Mouse (Mus musculus) ES-Bruce4 (cell line): ENCODE results near the gene Acp1. TPM values are rescaled to one million over a fixed set of nuclear protein-coding genes. Genes with fewer than 3 reads are reported as not detected.

Source experiments
- H3K27ac ChIP-seq: 2 replicates; pipeline ENCODE4 v1.5.1; 2012; ENCODE audit warnings: low read length, inconsistent platforms; ENCODE audit not compliant: insufficient read depth
- H3K27me3 ChIP-seq: 2 replicates; pipeline ENCODE4 v1.6.1; 2012; ENCODE audit warnings: mild to moderate bottlenecking, low read length, inconsistent platforms; ENCODE audit not compliant: control insufficient read depth, poor library complexity, insufficient read depth, severe bottlenecking
- H3K36me3 ChIP-seq: 2 replicates; pipeline ENCODE4 v1.6.1; 2012; ENCODE audit warnings: inconsistent platforms, mild to moderate bottlenecking, low read length, moderate library complexity; ENCODE audit not compliant: control insufficient read depth, poor library complexity, insufficient read depth, severe bottlenecking
- H3K4me1 ChIP-seq: one replicate; pipeline ENCODE4 v1.8.1; 2011; ENCODE audit warnings: low read length; ENCODE audit not compliant: control insufficient read depth, insufficient read depth
- H3K4me3 ChIP-seq: 2 replicates; pipeline ENCODE4 v1.5.1; 2011; ENCODE audit warnings: low read depth, mild to moderate bottlenecking, low read length
- H3K9ac ChIP-seq: 2 replicates; pipeline ENCODE4 v1.6.1; 2012; ENCODE audit warnings: low read depth, mild to moderate bottlenecking, inconsistent platforms; ENCODE audit not compliant: poor library complexity, severe bottlenecking
- H3K9me3 ChIP-seq: replicated peaks from 2 replicates; pipeline ENCODE4 v1.6.1; 2012; ENCODE audit warnings: mild to moderate bottlenecking, low read length, inconsistent platforms; ENCODE audit not compliant: control insufficient read depth, poor library complexity, insufficient read depth, severe bottlenecking
- CTCF ChIP-seq: IDR thresholded peaks from one replicate; pipeline ENCODE4 v1.8.1; 2011; ENCODE audit warnings: low read depth, low read length
- EP300 ChIP-seq: IDR thresholded peaks from 2 replicates; pipeline ENCODE4 v1.6.1; 2011; ENCODE audit warnings: low read depth, low read length; ENCODE audit not compliant: insufficient read depth
- POLR2A ChIP-seq: IDR thresholded peaks from one replicate; pipeline ENCODE4 v1.8.1; 2011; ENCODE audit warnings: low read length; ENCODE audit not compliant: insufficient read depth
- polyA plus RNA-seq: library from polyadenylated mRNA; stranded (reverse); fragments of >200 nt; gene quantifications from 2 replicates; pipeline ENCODE4 v1.2.4, GENCODE M21; 2011; ENCODE audit warnings: low read depth; ENCODE audit not compliant: missing spikeins, insufficient read depth, insufficient read length

Gene Acp1
- 105 and 121 TPM in 2 replicates for polyA plus RNA-seq

- Histone ChIP-seq H3K4me3 (peak within 1 kb of the TSS; percentile 84), H3K9ac (peak within 1 kb of the TSS; percentile 82), H3K4me1 (no peaks in the 10 kb centered on the region)
These were observed at the start of gene Acp1, which contains the start of gene Sh3yl1 for GRCm38 (mm10) chr12:30911261-30912047. Gene Acp1 (minus strand): TSS chr12:30911589. Gene Sh3yl1 (plus strand): TSS chr12:30911668.

GRCm38 (mm10) chr12:30944197-30944596 lies 32.8 kb upstream of the Acp1 start:
- no peak overlapping the region for H3K27ac ChIP-seq
- TF ChIP-seq EP300, result no peak
- TF ChIP-seq CTCF, result no peak
- no peak for TF ChIP-seq POLR2A

More at GRCm38 (mm10) chr12:30911261-30912047, at the start of gene Acp1, which contains the start of gene Sh3yl1:
- Histone ChIP-seq H3K9me3 (no peaks in the 10 kb centered on the region), H3K36me3 (no peaks in the 10 kb centered on the region; the same call in 1 of the 2 replicates), H3K27ac (no peak within 1 kb of the TSS), H3K27me3 (no peaks in the 10 kb centered on the region)
- TF ChIP-seq EP300 (no peak), POLR2A (peak; percentile 73)

GRCm38 (mm10) chr12:30943057-30943986 lies 31.9 kb upstream of the Acp1 start:
- Histone ChIP-seq H3K27ac (no peak overlapping the region), H3K27me3 (no peaks in the 10 kb centered on the region), H3K4me3 (no peak overlapping the region), H3K36me3 (no peaks in the 10 kb centered on the region), H3K4me1 (no peaks in the 10 kb centered on the region), H3K9me3 (no peaks in the 10 kb centered on the region), H3K9ac (no peak overlapping the region)
- TF ChIP-seq CTCF (peak; percentile 18), EP300 (no peak)

More at GRCm38 (mm10) chr12:30944197-30944596, 32.8 kb upstream of the Acp1 start:
- no peak overlapping the region for H3K4me3 ChIP-seq
- no peaks in the 10 kb centered on the region for H3K27me3 ChIP-seq
- no peaks in the 10 kb centered on the region for H3K36me3 ChIP-seq
- H3K9ac ChIP-seq, result no peak overlapping the region
- H3K9me3 ChIP-seq, result no peaks in the 10 kb centered on the region
- no peaks in the 10 kb centered on the region for H3K4me1 ChIP-seq

GRCm38 (mm10) chr12:30936899-30937298 lies 25.5 kb upstream of the Acp1 start:
- H3K9me3 ChIP-seq, result no peaks in the 10 kb centered on the region
- H3K4me1 ChIP-seq, result no peaks in the 10 kb centered on the region
- H3K27ac ChIP-seq, result no peak overlapping the region
- H3K36me3 ChIP-seq, result no peaks in the 10 kb centered on the region
- H3K27me3 ChIP-seq, result no peaks in the 10 kb centered on the region
- no peak overlapping the region for H3K9ac ChIP-seq
- TF ChIP-seq CTCF, result no peak
- TF ChIP-seq EP300, result no peak
- TF ChIP-seq POLR2A, result no peak
- H3K4me3 ChIP-seq, result no peak overlapping the region

- TF ChIP-seq POLR2A (no peak), EP300 (no peak), CTCF (no peak)
- Histone ChIP-seq H3K27ac (no peak overlapping the region), H3K9ac (no peak overlapping the region), H3K36me3 (no peaks in the 10 kb centered on the region), H3K9me3 (no peaks in the 10 kb centered on the region), H3K27me3 (no peaks in the 10 kb centered on the region), H3K4me1 (no peaks in the 10 kb centered on the region), H3K4me3 (no peak overlapping the region)
These were observed 21.9 kb upstream of the Acp1 start for GRCm38 (mm10) chr12:30933299-30933698.
